Mouse (Mus musculus) stomach, embryonic 15.5 days (tissue): ENCODE data around the gene Vamp2. TPM values are rescaled to one million over a fixed set of nuclear protein-coding genes. Genes with fewer than 3 reads are reported as not detected.
A peak's percentile ranks its signal among the peaks of the same experiment; 100 is the strongest.

Source experiments
- ATAC-seq: fragments of 200-750 bp; cut with Nextera tagmentation; 2 replicates; pipeline ENCODE4 v1.8.0; 2017; ENCODE audit warnings: low read depth, moderate number of reproducible peaks, moderate TSS enrichment; ENCODE audit not compliant: insufficient read depth, low FRiP score
- H3K27ac ChIP-seq: fragments of 300-500 bp; sonication (generic); 2 replicates; pipeline ENCODE4 v1.5.1; 2015; ENCODE audit warnings: mild to moderate bottlenecking, inconsistent platforms
- H3K27me3 ChIP-seq: fragments of 300-500 bp; sonication (generic); replicated peaks from 2 replicates; pipeline ENCODE4 v1.6.1; 2015; ENCODE audit warnings: inconsistent platforms
- H3K36me3 ChIP-seq: fragments of 300-500 bp; sonication (generic); 2 replicates; pipeline ENCODE4 v1.6.1; 2015; ENCODE audit warnings: inconsistent platforms
- H3K4me1 ChIP-seq: fragments of 300-500 bp; sonication (generic); 2 replicates; pipeline ENCODE4 v1.6.1; 2015; ENCODE audit warnings: inconsistent platforms
- H3K4me2 ChIP-seq: fragments of 300-500 bp; sonication (generic); 2 replicates; pipeline ENCODE4 v1.6.1; 2015; ENCODE audit warnings: mild to moderate bottlenecking, inconsistent platforms
- H3K4me3 ChIP-seq: fragments of 300-500 bp; sonication (generic); replicated peaks from 2 replicates; pipeline ENCODE4 v1.5.1; 2015; ENCODE audit warnings: inconsistent platforms
- H3K9ac ChIP-seq: fragments of 300-500 bp; sonication (generic); 2 replicates; pipeline ENCODE4 v1.6.1; 2015; ENCODE audit warnings: inconsistent platforms
- H3K9me3 ChIP-seq: fragments of 300-500 bp; sonication (generic); 2 replicates; pipeline ENCODE4 v1.6.1; 2016; ENCODE audit warnings: inconsistent platforms
- WGBS: fragments of 180-500 bp; shearing (Covaris S2); methylation state at CpG from one replicate; pipeline ENCODE4 v1.1.7; 2015; 5-methylcytosine and 5-hydroxymethylcytosine counted together
- polyA plus RNA-seq: library from polyadenylated mRNA; unstranded; fragments of >200 nt; fragmentation: Nextera tagmentation; extraction: Ambion mirVana; gene quantifications from 2 replicates; pipeline ENCODE4 v1.2.1, GENCODE M21; 2015

Gene Vamp2
- polyA plus RNA-seq, 1 experiment from 2014 or later, result 68.5 TPM

DNA sequence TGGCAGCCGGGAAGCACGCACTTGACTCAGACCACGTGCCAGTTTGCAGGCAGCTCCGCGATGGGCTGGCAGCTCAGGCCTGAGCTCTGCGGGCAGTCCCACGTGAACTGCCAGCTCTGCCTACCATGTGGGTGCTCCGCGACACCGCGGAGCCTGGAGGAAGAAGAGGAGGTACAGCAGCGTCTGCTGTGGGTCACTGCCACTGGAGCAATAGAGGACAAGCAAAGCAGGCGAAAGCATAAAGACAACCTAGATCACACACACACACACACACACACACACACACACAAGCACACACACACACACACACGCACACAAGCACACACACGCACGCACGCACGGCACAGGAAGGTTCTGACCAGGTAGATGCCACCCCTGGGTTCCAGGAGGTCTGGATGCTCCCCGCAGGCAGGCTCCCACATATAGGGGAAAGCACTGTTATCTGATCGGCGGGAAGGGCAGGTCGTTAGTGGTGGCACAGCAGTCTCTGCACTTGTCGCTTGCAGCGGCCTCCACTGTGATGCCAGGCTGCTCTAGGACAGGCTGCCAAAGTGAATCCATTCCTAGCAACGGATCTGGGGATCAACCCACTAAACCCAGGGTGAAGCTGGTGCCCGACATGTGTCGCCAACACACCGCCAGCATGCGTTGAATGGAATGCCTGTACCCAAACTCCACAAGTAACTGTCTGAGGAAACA lies 22.0 kb upstream of the Vamp2 start:
- 2% methylated on average over 29 of the region's 29 CpGs for WGBS
- ATAC-seq, result no peak
- Histone ChIP-seq H3K27me3 (no peaks in the 10 kb centered on the region), H3K4me1 (peaks cover 24% of the 10 kb centered on the region), H3K9me3 (no peaks in the 10 kb centered on the region), H3K9ac (no peak overlapping the region), H3K27ac (no peak overlapping the region), H3K4me2 (peak overlapping the region; percentile 58), H3K4me3 (peak overlapping the region; percentile 26), H3K36me3 (no peaks in the 10 kb centered on the region)

DNA sequence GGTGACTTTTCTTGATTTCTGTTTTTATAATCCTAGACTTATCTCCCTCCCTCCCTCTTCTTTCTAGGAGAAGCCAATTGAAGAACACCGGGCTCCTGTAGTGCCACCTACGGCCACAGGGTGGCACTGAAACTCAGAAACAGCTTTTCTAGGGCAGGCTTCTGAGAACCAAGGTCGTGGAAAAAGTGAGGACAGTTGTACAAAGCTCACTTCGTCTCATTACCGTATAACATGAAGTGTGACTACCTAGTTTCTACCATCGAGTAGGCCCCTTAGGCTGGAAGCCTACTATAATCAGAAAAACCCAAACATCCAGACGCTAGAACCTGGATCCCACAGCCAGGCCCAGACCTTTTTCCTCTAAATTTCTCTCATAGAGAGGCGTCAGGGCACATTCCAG lies 21.3 kb upstream of the Vamp2 start:
- Histone ChIP-seq H3K9me3 (no peaks in the 10 kb centered on the region), H3K27ac (peak overlapping the region; percentile 63), H3K4me1 (peaks cover 27% of the 10 kb centered on the region), H3K4me2 (peak overlapping the region; percentile 58), H3K36me3 (no peaks in the 10 kb centered on the region), H3K27me3 (no peaks in the 10 kb centered on the region), H3K4me3 (peak overlapping the region; percentile 26), H3K9ac (no peak overlapping the region)
- no peak for ATAC-seq
- 10% methylated on average over 8 of the region's 8 CpGs for WGBS

DNA sequence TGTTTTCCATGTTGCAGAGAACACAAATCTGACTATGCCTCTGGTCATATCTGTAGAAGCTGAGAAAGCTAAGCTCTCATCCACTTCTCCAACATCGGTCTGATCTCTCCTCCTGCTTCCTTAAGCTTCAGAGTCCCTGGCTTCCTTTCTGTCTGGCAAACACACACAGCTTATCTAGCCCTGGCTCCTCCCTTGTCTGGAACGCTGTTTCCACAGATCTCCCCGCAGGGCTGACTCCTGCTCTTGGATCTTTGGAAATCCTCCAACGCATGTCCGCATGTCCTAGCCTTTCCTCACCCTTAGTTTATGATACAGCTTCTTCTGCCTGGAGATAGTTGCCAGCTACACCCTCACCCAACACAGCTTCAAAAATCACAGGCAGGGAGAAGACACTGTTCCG lies 20.7 kb upstream of the Vamp2 start:
- no peak overlapping the region for H3K4me3 ChIP-seq
- H3K9me3 ChIP-seq, result no peaks in the 10 kb centered on the region
- no peaks in the 10 kb centered on the region for H3K36me3 ChIP-seq
- no peak overlapping the region for H3K9ac ChIP-seq
- H3K4me2 ChIP-seq, result no peak overlapping the region
- no peaks in the 10 kb centered on the region for H3K27me3 ChIP-seq
- 46% methylated on average over 6 of the region's 6 CpGs for WGBS
- peak overlapping the region; percentile 63 for H3K27ac ChIP-seq
- H3K4me1 ChIP-seq, result peaks cover 33% of the 10 kb centered on the region
- ATAC-seq, result no peak

DNA sequence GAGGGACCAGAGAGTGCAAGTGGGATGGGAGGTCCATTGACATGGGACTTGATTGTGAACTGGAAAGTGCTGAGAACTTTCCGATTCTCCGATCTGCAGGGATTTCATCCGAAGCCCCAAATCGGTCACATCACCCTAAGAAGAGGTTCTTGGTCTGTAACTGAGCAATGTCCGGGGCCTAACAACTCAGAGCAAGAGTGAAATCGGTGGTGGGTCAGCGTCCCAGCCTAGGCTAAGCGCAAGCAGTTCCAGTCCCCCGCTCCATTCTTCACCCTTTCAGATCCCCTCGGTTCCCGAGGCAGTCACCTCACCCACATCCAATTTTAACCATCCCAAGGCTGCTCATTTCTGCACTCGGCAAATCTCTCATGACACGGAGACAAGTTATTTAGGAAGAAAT lies 18.2 kb upstream of the Vamp2 start:
- Histone ChIP-seq H3K4me2 (peak overlapping the region; percentile 90), H3K9me3 (no peaks in the 10 kb centered on the region), H3K4me1 (peaks cover 40% of the 10 kb centered on the region), H3K36me3 (no peaks in the 10 kb centered on the region), H3K4me3 (peak overlapping the region; percentile 63), H3K27me3 (no peaks in the 10 kb centered on the region), H3K9ac (peak overlapping the region; percentile 68), H3K27ac (peak overlapping the region; percentile 92)
- WGBS, result under 1% methylated on average over 13 of the region's 13 CpGs
- ATAC-seq, result no peak

DNA sequence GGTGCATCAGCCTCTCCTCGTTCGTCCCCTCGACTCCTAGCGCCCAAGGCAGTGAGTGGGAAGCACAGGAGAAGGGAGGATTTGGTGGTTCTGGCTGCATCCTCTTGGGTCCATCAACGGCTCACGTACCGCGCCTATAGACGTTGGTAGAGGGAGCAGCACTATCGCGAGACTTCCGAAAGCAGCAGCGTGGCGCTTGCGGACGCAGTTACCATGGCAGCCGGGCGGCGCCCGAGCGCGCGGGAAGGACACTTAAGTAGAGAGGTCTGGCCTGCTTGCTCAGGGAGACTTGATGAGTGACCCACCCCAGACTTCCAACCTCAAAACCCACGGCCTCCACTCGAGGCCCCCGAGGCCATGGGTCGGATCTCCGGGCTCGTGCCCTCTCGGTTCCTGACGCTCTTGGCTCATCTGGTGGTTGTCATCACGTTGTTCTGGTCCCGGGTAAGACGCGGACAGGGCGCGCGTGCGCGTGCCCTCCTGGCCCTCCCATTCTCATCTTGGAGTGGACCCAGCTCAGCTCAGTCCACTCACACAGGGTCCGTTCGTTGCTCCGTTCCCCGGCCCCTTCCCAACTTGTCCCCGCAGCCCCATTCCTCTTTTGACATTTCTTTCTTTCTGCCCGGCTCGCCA lies 17.6 kb upstream of the Vamp2 start, which contains the start of gene Tmem107:
Gene Tmem107 (plus strand): TSS at position 217 of the 633 bp plus-strand sequence.
- no peaks in the 10 kb centered on the region for H3K27me3 ChIP-seq
- WGBS, result under 1% methylated on average over 47 of the region's 47 CpGs
- H3K4me1 ChIP-seq, result peaks cover 40% of the 10 kb centered on the region
- H3K36me3 ChIP-seq, result no peaks in the 10 kb centered on the region
- peak within 1 kb of the TSS; percentile 92 for H3K27ac ChIP-seq
- ATAC-seq, result peak; percentile 86
- H3K4me3 ChIP-seq, result peak within 1 kb of the TSS; percentile 63
- peak within 1 kb of the TSS; percentile 68 for H3K9ac ChIP-seq
- H3K4me2 ChIP-seq, result peak within 1 kb of the TSS; percentile 90
- H3K9me3 ChIP-seq, result no peaks in the 10 kb centered on the region

DNA sequence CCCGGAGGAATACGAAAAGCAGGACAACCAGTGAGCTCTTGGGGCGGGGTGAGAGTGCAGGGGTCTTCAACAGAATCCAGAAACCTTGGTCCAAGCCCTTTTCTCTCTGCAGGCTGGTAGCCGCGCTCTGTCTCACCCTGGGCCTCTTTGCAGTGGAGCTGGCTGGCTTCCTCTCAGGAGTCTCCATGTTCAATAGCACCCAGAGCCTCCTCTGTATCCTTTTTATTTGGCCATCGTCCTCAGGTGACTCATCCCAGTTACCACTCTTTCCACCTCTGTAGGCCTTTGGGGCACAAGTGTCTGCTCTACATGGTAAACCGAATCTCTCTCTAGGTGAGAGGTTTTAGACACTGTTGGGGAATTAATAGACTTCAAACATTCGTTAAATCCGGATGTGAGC lies 17.0 kb upstream of the Vamp2 start:
- whole genome bisulfite sequencing, result 27% methylated on average over 9 of the region's 9 CpGs
- peak overlapping the region; percentile 59 for H3K9ac ChIP-seq
- H3K9me3 ChIP-seq, result no peaks in the 10 kb centered on the region
- H3K4me2 ChIP-seq, result peak overlapping the region; percentile 90
- H3K4me3 ChIP-seq, result peak overlapping the region; percentile 63
- no peaks in the 10 kb centered on the region for H3K36me3 ChIP-seq
- no peak for ATAC-seq
- H3K4me1 ChIP-seq, result peaks cover 40% of the 10 kb centered on the region
- H3K27ac ChIP-seq, result peak overlapping the region; percentile 92
- H3K27me3 ChIP-seq, result no peaks in the 10 kb centered on the region

DNA sequence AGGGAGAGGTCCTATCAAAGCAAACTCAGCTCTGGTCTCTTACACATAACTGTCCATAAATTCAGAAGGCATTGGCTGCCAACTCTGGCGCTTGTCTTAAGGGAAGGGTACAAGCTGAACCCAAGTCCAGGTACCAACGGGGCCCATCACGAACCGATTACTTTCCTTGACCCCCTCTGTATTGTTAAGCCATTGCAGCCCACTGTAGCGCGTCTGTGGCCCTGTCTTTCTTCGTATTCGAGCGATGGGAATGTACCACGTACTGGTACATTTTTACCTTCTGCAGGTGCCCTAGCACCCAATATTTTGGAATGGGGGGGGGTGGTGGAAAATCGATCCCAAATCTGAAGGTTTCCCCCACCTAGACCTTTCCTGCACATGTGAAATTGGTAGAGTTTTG lies 16.1 kb upstream of the Vamp2 start:
- peak overlapping the region; percentile 50 for H3K4me2 ChIP-seq
- WGBS, result 87% methylated on average over 11 of the region's 11 CpGs
- ATAC-seq, result no peak

DNA sequence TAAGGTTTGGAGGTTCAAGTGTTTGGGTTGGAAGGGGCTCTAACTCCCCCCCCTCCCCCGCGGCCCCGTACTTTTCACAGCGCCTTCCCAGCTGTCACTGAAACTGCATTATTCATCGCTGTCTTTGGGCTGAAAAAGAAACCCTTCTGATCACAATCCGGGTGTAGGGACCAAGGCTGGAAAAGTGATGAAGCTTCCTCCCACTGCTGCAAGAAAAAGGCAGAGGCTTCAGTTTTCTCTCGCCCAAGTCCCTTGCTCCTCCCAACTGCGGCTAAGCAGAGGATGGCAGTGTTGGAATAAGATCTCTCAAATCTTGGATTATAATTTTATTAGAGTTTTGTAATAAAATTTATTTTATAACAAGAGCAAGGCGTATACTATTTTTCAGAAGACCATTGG lies 15.6 kb upstream of the Vamp2 start:
- Histone ChIP-seq H3K4me2 (peak overlapping the region; percentile 50), H3K4me1 (peaks cover 29% of the 10 kb centered on the region), H3K27me3 (no peaks in the 10 kb centered on the region), H3K9ac (no peak overlapping the region; the same call in 1 of the 2 replicates), H3K9me3 (no peaks in the 10 kb centered on the region), H3K36me3 (no peaks in the 10 kb centered on the region), H3K27ac (peak overlapping the region; percentile 93), H3K4me3 (peak overlapping the region; percentile 32)
- WGBS, result 10% methylated on average over 9 of the region's 9 CpGs
- no peak for ATAC-seq

More for the DNA sequence above, 16.1 kb upstream of the Vamp2 start:
- Histone ChIP-seq H3K9ac (no peak overlapping the region), H3K27me3 (no peaks in the 10 kb centered on the region), H3K4me3 (peak overlapping the region; percentile 32; the same call in 1 of the 2 replicates), H3K27ac (peak overlapping the region; percentile 93; the same call in 1 of the 2 replicates), H3K9me3 (no peaks in the 10 kb centered on the region), H3K4me1 (peaks cover 32% of the 10 kb centered on the region), H3K36me3 (no peaks in the 10 kb centered on the region)

DNA sequence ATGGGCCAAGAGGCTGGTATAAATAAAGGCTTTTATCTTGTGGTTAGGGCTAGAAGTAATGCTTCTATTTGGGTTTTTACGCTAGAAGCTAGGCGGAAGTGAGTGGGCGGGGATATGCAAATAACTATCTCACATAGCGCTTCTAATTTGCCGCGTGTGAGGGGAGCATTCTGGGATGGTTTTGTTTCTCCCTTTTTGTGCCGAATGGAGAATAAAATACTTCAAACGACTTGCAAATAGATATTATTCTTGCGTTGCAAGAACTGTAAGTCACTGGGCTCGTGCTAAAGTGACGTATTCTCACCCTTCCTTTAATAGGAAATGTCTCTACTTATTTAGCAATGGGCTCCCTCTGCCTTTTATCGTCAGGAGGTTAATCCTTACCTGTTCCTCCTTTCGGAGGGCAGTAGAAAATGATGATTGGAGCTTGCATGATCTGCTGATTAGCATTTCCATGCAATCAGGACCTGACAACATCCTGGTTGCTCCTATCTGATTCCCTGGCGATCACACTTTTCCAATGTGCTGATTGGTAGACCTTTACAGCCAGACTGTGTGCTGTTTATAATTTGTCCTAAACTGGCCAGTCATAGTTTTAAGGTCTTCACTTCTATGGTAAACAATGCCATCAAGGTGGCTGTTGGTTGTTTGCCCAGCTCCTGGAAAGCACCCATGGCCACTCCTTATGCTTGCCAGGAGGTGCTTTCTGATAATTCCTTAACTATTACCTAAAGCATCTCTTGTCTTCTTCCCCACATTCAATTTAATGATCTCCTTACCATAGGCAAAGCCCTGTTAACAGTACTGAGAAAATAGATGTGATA lies 15.0 kb upstream of the Vamp2 start:
- WGBS, result under 1% methylated on average over 14 of the region's 14 CpGs
- Histone ChIP-seq H3K4me3 (peak overlapping the region; percentile 32), H3K4me1 (peaks cover 28% of the 10 kb centered on the region), H3K27me3 (no peaks in the 10 kb centered on the region), H3K27ac (peak overlapping the region; percentile 93), H3K9me3 (no peaks in the 10 kb centered on the region), H3K9ac (peak overlapping the region; percentile 48; the same call in 1 of the 2 replicates), H3K36me3 (no peaks in the 10 kb centered on the region), H3K4me2 (peak overlapping the region; percentile 50)
- ATAC-seq, result peak; percentile 59

DNA sequence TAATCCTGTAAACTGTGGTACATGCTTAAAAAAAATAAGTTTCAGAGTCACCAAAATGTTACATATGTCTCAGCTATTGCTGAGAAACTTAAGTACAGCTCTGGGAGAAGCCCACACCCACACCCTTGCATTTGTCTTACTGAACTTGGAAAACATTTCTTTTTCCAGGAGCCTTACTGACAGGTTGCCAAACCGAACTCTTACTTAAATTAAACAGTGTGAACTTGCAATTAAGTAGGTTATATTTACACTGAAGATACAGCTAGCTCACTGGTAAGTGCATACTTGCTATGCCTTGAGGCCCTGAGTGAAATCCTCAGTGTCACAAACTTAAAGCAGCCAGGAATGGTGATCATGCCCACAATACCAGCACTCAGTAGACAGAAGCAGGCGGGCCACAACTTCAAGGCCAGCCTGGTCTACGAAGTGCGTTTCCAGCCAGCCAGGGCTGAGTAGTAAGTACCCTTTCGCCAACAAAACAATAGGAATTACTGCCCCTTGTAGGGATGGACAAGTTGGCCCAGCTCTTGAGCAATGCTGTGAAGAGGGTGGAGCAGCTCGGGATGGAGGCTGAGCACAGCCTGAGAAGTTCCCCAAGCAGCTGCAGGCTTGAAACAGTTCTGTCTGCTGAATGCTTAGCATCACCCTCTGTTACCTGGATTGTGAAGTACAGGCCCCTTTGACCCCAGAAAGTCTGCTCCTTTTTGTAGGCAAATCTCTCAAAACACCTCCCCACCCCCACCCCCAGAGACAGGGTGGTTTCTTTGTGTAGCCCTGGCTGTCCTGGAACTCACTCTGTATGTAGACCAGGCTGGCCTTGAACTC lies 14.1 kb upstream of the Vamp2 start:
- Histone ChIP-seq H3K4me2 (no peak overlapping the region), H3K27me3 (no peaks in the 10 kb centered on the region), H3K36me3 (no peaks in the 10 kb centered on the region), H3K9me3 (no peaks in the 10 kb centered on the region), H3K27ac (peak overlapping the region; percentile 93), H3K4me3 (no peak overlapping the region), H3K9ac (no peak overlapping the region), H3K4me1 (peaks cover 28% of the 10 kb centered on the region)
- no peak for ATAC-seq
- 29% methylated on average over 6 of the region's 6 CpGs for WGBS

DNA sequence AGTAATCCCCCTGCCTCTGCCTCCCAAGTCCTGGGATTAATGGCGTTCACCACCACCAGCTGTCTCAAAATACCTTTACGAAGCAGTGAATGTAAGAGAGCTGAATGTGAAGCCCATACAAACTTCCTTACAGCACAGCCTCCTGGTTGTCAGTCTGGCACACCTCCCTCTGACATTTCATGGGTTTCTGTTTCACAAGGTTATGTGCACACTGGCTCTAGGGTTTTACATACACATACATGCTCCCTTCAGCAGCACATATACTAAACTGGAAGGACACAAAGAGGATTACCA lies 13.6 kb upstream of the Vamp2 start:
- no peaks in the 10 kb centered on the region for H3K27me3 ChIP-seq
- WGBS, result 52% methylated on average over 2 of the region's 2 CpGs
- peak overlapping the region; percentile 93 for H3K27ac ChIP-seq

More for the DNA sequence above, 13.6 kb upstream of the Vamp2 start:
- Histone ChIP-seq H3K4me2 (no peak overlapping the region), H3K9me3 (no peaks in the 10 kb centered on the region), H3K4me1 (peaks cover 28% of the 10 kb centered on the region), H3K9ac (no peak overlapping the region), H3K4me3 (no peak overlapping the region), H3K36me3 (no peaks in the 10 kb centered on the region)
- no peak for ATAC-seq
